Mouse (Mus musculus): Measurements from ENCODE around the gene Zfp784. TPM values are rescaled to one million over a fixed set of nuclear protein-coding genes. Genes with fewer than 3 reads are reported as not detected.

Zfp784 gene
- 0.90 and 2.3 TPM in 2 replicates for polyA plus RNA-seq (2011; ENCODE audit: insufficient read depth, insufficient read length, low replicate concordance, missing spikeins)

DNA sequence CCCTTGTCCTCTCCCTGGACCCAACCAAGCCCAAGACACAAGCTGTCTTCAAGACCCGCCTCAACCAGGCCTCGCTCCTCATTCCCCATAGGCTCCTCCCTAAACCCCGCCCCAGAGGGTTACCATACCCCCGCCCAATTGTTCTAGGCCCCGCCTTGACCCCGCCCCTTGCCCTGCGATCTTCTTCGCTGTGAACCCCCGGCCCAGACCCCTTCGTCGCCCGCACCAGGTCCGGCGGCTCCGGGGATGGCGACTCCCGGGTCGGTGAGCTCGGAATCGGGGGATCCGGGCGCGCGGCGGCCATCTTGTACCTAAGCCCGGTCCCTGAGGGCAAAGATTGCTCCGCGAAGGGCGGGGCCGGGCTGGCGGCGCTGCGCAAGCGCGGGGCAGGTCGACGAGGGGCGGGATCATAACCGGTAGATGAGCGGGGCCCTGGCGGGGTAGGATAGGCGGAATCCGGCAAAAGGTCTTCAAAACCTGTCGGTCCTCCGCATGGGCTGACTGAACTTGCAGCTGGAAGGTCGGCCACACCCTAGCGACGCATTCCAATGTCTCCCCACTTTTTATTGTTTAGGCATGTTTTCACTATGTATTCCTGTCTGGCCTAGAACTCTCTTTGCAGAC lies at the start of gene Zfp784:
Gene Zfp784 (minus strand): TSS at position 338 of the 624 bp plus-strand sequence.
- Histone ChIP-seq H3K27ac (ENCODE audit: control insufficient read depth, insufficient read depth, low read depth, low read length, poor library complexity) (peak within 1 kb of the TSS; percentile 92), H3K4me1 (ENCODE audit: control insufficient read depth, insufficient read depth, low read length) (peaks cover 2% of the 10 kb centered on the region), H3K4me3 (replicated peaks; ENCODE audit: control insufficient read depth, low read depth, low read length) (peak within 1 kb of the TSS; percentile 91)
- TF ChIP-seq POLR2A (IDR thresholded peaks at IDR 0.05; ENCODE audit: borderline replicate concordance, control insufficient read depth, low read depth, low read length), result peak; percentile 41; the same call in 1 of the 2 replicates
- TF ChIP-seq CTCF (IDR thresholded peaks at IDR 0.05; ENCODE audit: control insufficient read depth, insufficient read depth, low read length), result no peak
- WGBS, result under 1% methylated on average over 48 of the region's 48 CpGs

- Histone ChIP-seq H3K27ac (ENCODE audit: control insufficient read depth, insufficient read depth, low read depth, low read length, poor library complexity) (no peak overlapping the region), H3K4me1 (ENCODE audit: control insufficient read depth, insufficient read depth, low read length) (peaks cover 2% of the 10 kb centered on the region; the same call in 1 of the 2 replicates), H3K4me3 (replicated peaks; ENCODE audit: control insufficient read depth, low read depth, low read length) (no peak overlapping the region)
- 78% methylated on average over 4 of the region's 4 CpGs for whole genome bisulfite sequencing
- TF ChIP-seq POLR2A (IDR thresholded peaks at IDR 0.05; ENCODE audit: borderline replicate concordance, control insufficient read depth, low read depth, low read length) (no peak), CTCF (IDR thresholded peaks at IDR 0.05; ENCODE audit: control insufficient read depth, insufficient read depth, low read length) (no peak)
Measured at GRCm38 (mm10) chr7:5087886-5088285, 49.6 kb upstream of the Zfp784 start.

GRCm38 (mm10) chr7:5086921-5087440 lies 48.7 kb upstream of the Zfp784 start:
- Histone ChIP-seq H3K4me1 (ENCODE audit: control insufficient read depth, insufficient read depth, low read length) (peaks cover 2% of the 10 kb centered on the region; the same call in 1 of the 2 replicates), H3K4me3 (replicated peaks; ENCODE audit: control insufficient read depth, low read depth, low read length) (no peak overlapping the region), H3K27ac (ENCODE audit: control insufficient read depth, insufficient read depth, low read depth, low read length, poor library complexity) (no peak overlapping the region)
- 88% methylated on average over 5 of the region's 5 CpGs for WGBS
- TF ChIP-seq POLR2A (IDR thresholded peaks at IDR 0.05; ENCODE audit: borderline replicate concordance, control insufficient read depth, low read depth, low read length) (no peak), CTCF (IDR thresholded peaks at IDR 0.05; ENCODE audit: control insufficient read depth, insufficient read depth, low read length) (no peak)

- no peak overlapping the region for H3K4me3 ChIP-seq (replicated peaks; ENCODE audit: control insufficient read depth, low read depth, low read length)
- H3K27ac ChIP-seq (ENCODE audit: control insufficient read depth, insufficient read depth, low read depth, low read length, poor library complexity), result no peak overlapping the region
- TF ChIP-seq POLR2A (IDR thresholded peaks at IDR 0.05; ENCODE audit: borderline replicate concordance, control insufficient read depth, low read depth, low read length) (no peak), CTCF (IDR thresholded peaks at IDR 0.05; ENCODE audit: control insufficient read depth, insufficient read depth, low read length) (no peak)
- H3K4me1 ChIP-seq (ENCODE audit: control insufficient read depth, insufficient read depth, low read length), result peaks cover 2% of the 10 kb centered on the region; the same call in 1 of the 2 replicates
- 69% methylated on average over 1 of the region's 1 CpGs for WGBS
Measured at GRCm38 (mm10) chr7:5085512-5085911, 47.3 kb upstream of the Zfp784 start.

DNA sequence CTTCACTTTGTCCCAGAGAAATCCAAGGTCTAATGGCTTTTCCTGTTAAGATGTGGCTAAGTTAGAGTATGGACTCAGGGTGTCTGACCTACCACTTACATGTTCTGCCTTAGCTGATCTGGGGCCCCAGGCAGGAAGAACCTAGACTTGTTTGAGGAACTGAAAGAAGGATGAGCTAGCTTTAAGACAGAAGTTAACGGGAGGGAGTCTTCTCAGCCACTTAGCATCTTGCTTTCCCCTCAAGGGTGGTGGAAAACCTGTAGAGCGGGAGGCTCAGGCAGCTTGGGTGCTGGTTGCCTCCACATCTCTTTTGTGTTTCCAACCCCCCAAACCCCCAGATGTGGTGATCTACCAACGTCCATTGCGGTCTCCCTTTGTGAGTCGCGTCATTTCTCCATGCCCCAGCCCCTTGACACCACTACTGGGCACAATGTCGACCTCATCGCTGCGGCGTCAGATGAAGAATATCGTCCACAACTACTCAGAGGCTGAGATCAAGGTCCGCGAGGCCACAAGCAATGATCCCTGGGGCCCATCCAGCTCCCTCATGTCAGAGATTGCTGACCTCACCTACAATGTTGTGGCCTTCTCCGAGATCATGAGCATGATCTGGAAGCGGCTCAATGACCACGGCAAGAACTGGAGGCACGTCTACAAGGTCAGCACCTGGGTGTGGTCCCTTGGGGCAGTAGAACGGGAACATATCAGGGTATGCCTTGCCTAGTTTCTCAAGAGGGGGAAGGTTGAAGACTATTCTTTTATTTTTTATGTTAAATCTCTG lies 45.3 kb upstream of the Zfp784 start:
- peak overlapping the region; percentile 25 for H3K27ac ChIP-seq (ENCODE audit: control insufficient read depth, insufficient read depth, low read depth, low read length, poor library complexity)
- TF ChIP-seq CTCF (IDR thresholded peaks at IDR 0.05; ENCODE audit: control insufficient read depth, insufficient read depth, low read length) (no peak), POLR2A (IDR thresholded peaks at IDR 0.05; ENCODE audit: borderline replicate concordance, control insufficient read depth, low read depth, low read length) (no peak)
- H3K4me3 ChIP-seq (replicated peaks; ENCODE audit: control insufficient read depth, low read depth, low read length), result no peak overlapping the region
- H3K4me1 ChIP-seq (ENCODE audit: control insufficient read depth, insufficient read depth, low read length), result peaks cover 2% of the 10 kb centered on the region; the same call in 1 of the 2 replicates
- WGBS, result 72% methylated on average over 18 of the region's 18 CpGs

- H3K4me3 ChIP-seq (replicated peaks; ENCODE audit: control insufficient read depth, low read depth, low read length), result no peak overlapping the region
- H3K27ac ChIP-seq (ENCODE audit: control insufficient read depth, insufficient read depth, low read depth, low read length, poor library complexity), result no peak overlapping the region
- WGBS, result 90% methylated on average over 2 of the region's 2 CpGs
- peaks cover 2% of the 10 kb centered on the region; the same call in 1 of the 2 replicates for H3K4me1 ChIP-seq (ENCODE audit: control insufficient read depth, insufficient read depth, low read length)
- TF ChIP-seq POLR2A (IDR thresholded peaks at IDR 0.05; ENCODE audit: borderline replicate concordance, control insufficient read depth, low read depth, low read length) (no peak), CTCF (IDR thresholded peaks at IDR 0.05; ENCODE audit: control insufficient read depth, insufficient read depth, low read length) (no peak)
Measured at GRCm38 (mm10) chr7:5081939-5082338, 43.7 kb upstream of the Zfp784 start.

DNA sequence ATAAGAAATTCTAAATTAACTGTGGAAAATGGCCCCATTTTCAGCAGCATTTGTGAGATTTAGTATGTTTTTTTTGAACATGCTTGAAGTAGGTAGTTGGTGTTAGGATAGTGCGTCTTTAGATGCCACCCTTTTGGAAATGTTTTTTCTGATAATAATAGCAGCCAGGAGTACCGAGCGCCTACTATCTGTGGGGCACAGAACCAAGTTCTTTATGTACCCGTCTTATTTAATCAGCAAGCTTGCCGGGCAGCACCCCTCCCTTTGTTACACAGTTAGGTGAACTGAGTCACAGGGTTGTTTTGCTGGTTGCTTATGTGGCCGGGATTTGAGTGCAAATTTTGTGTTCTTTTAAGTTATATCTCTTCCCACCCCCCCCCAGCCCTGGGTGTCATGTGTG lies 43.0 kb upstream of the Zfp784 start:
- no peak for TF ChIP-seq CTCF (IDR thresholded peaks at IDR 0.05; ENCODE audit: control insufficient read depth, insufficient read depth, low read length)
- no peak for TF ChIP-seq POLR2A (IDR thresholded peaks at IDR 0.05; ENCODE audit: borderline replicate concordance, control insufficient read depth, low read depth, low read length)
- Histone ChIP-seq H3K4me3 (replicated peaks; ENCODE audit: control insufficient read depth, low read depth, low read length) (peak overlapping the region; percentile 12), H3K4me1 (ENCODE audit: control insufficient read depth, insufficient read depth, low read length) (peaks cover 2% of the 10 kb centered on the region; the same call in 1 of the 2 replicates), H3K27ac (ENCODE audit: control insufficient read depth, insufficient read depth, low read depth, low read length, poor library complexity) (no peak overlapping the region)
- 45% methylated on average over 6 of the region's 6 CpGs for WGBS

GRCm38 (mm10) chr7:5080815-5081214 lies 42.6 kb upstream of the Zfp784 start:
- H3K4me1 ChIP-seq (ENCODE audit: control insufficient read depth, insufficient read depth, low read length), result peaks cover 2% of the 10 kb centered on the region; the same call in 1 of the 2 replicates
- TF ChIP-seq CTCF (IDR thresholded peaks at IDR 0.05; ENCODE audit: control insufficient read depth, insufficient read depth, low read length), result no peak
- TF ChIP-seq POLR2A (IDR thresholded peaks at IDR 0.05; ENCODE audit: borderline replicate concordance, control insufficient read depth, low read depth, low read length), result no peak
- peak overlapping the region; percentile 98 for H3K27ac ChIP-seq (ENCODE audit: control insufficient read depth, insufficient read depth, low read depth, low read length, poor library complexity)
- peak overlapping the region; percentile 98 for H3K4me3 ChIP-seq (replicated peaks; ENCODE audit: control insufficient read depth, low read depth, low read length)
- WGBS, result 12% methylated on average over 6 of the region's 6 CpGs
